Mouse (Mus musculus) hindbrain, embryonic 13.5 days (tissue): Measurements from ENCODE around the gene Szt2. TPM values are rescaled to one million over a fixed set of nuclear protein-coding genes. Genes with fewer than 3 reads are reported as not detected.

Experiments
- ATAC-seq: fragments of 200-750 bp; cut with Nextera tagmentation; 2 replicates; pipeline ENCODE4 v1.8.0; 2017; ENCODE audit warnings: moderate TSS enrichment; ENCODE audit not compliant: low FRiP score
- H3K27ac ChIP-seq: fragments of 300-500 bp; sonication (generic); 2 replicates; pipeline ENCODE4 v1.5.1; 2015; ENCODE audit warnings: inconsistent platforms, mild to moderate bottlenecking, moderate library complexity
- H3K27me3 ChIP-seq: fragments of 300-500 bp; sonication (generic); 2 replicates; pipeline ENCODE4 v1.6.1; 2015; ENCODE audit warnings: mild to moderate bottlenecking, inconsistent platforms
- H3K36me3 ChIP-seq: fragments of 300-500 bp; sonication (generic); 2 replicates; pipeline ENCODE4 v1.6.1; 2015; ENCODE audit warnings: mild to moderate bottlenecking, inconsistent platforms
- H3K4me1 ChIP-seq: fragments of 300-500 bp; sonication (generic); replicated peaks from 2 replicates; pipeline ENCODE4 v1.6.1; 2015; ENCODE audit warnings: inconsistent platforms
- H3K4me2 ChIP-seq: fragments of 300-500 bp; sonication (generic); 2 replicates; pipeline ENCODE4 v1.6.1; 2015; ENCODE audit warnings: inconsistent platforms, mild to moderate bottlenecking, moderate library complexity
- H3K4me3 ChIP-seq: fragments of 300-500 bp; sonication (generic); 2 replicates; pipeline ENCODE4 v1.5.1; 2015; ENCODE audit warnings: mild to moderate bottlenecking, inconsistent platforms
- H3K9ac ChIP-seq: fragments of 300-500 bp; sonication (generic); 2 replicates; pipeline ENCODE4 v1.6.1; 2015; ENCODE audit warnings: mild to moderate bottlenecking, inconsistent platforms
- H3K9me3 ChIP-seq: fragments of 300-500 bp; sonication (generic); 2 replicates; pipeline ENCODE4 v1.6.1; 2016; ENCODE audit warnings: inconsistent platforms
- WGBS: fragments of 180-500 bp; shearing (Covaris S2); methylation state at CpG from one replicate; pipeline ENCODE4 v1.1.7; 2015; 5-methylcytosine and 5-hydroxymethylcytosine counted together
- polyA plus RNA-seq: library from polyadenylated mRNA; unstranded; fragments of >200 nt; fragmentation: Nextera tagmentation; extraction: Ambion mirVana; gene quantifications from 2 replicates; pipeline ENCODE4 v1.2.1, GENCODE M21; 2015

Szt2 gene
- 10.6 and 10.9 TPM in 2 replicates for polyA plus RNA-seq

DNA sequence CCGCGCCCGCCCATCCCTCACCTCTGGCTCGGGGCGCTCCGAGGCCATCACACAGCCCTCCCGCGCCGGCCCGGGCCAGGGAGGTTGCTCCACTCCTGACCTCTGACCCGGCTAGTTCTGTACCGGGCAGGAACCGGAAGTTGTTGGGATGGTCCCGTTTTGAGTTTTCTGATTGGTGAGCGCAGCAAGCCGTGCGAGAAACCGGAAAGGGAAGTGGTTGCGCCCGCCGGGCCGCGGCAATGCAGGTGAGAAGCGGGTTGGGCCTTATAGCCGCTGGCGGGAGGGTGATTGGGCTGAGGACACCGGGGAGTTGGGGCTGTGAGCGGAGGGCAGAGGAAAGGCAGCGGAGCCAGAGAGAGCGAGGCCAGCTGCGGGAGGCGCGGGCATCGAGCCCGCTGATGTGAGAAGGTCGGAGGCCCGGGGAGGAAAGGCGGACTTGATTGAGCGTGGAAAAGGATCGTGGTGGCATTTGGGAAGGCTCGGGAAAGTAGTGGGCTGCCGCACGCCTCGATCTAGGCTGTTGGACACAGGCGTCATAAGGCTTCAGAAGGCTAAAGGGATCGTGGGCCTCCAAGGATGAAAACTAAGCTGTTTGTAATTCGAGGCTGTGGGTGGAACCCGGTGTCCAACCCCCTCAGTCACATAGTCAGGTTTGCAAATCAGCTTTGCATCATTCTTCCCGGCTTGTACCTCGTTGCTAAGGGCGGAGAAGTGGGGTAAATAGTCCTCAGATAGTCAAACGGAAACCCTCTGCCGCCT is at the start of gene Szt2, which contains the start of gene Med8:
Gene Szt2 (minus strand): TSS at position 132 of the 759 bp plus-strand sequence.
Gene Med8 (plus strand): TSS at position 196 of the 759 bp plus-strand sequence.
- Histone ChIP-seq H3K27ac (peak within 1 kb of the TSS; percentile 76), H3K9me3 (no peaks in the 10 kb centered on the region), H3K36me3 (peaks cover 47% of the 10 kb centered on the region), H3K4me2 (peak within 1 kb of the TSS; percentile 91), H3K4me3 (peak within 1 kb of the TSS; percentile 89), H3K4me1 (peaks cover 25% of the 10 kb centered on the region), H3K27me3 (no peaks in the 10 kb centered on the region), H3K9ac (peak within 1 kb of the TSS; percentile 93)
- peak; percentile 95 for ATAC-seq
- 1% methylated on average over 53 of the region's 53 CpGs for WGBS

- no peaks in the 10 kb centered on the region for H3K9me3 ChIP-seq
- H3K36me3 ChIP-seq, result no peaks in the 10 kb centered on the region
- no peaks in the 10 kb centered on the region for H3K4me1 ChIP-seq
- H3K4me3 ChIP-seq, result no peak within 1 kb of the TSS
- no peak within 1 kb of the TSS for H3K9ac ChIP-seq
- 72% methylated on average over 9 of the region's 9 CpGs for WGBS
- H3K27me3 ChIP-seq, result no peaks in the 10 kb centered on the region
- H3K4me2 ChIP-seq, result no peak within 1 kb of the TSS
- no peak for ATAC-seq
- no peak within 1 kb of the TSS for H3K27ac ChIP-seq
Measured at GRCm38 (mm10) chr4:118457345-118457975, 48.4 kb upstream of the Szt2 start, which contains the start of gene Mpl. Mpl (minus strand) TSS chr4:118457513.

DNA sequence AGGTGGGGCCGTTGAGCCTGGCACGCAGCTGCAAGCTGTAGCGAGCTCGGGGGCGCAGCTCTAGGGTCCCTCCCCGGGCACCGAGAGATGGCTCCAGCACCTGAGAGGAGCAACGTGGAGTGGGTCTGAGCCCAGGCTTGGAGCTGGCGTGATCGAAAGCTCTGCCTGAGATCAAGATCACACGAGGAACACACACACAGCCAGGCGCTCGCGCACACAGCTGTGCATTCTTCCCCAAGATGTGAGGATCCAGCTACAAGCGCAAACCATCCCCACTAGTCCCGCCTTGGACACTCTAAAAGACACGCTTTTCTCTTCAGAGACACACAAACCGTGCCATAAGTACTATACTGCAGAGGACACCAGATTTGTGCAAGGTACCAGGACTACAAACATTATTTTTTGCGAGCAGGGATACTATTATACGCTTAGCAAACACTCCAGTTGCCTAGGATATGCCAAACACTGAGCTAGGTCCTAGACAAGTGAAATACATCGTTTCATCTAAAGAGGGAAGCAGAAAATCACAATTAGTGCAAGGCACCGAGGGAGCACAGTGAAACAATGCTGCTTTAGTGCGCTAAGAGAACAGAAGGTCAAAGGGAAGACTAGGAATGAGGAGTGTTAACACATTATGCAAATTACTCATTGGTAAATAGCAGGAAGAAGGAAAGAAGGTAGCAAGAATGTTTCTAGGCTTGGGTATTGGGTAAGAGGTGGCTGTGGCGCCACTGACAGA is 37.5 kb upstream of the Szt2 start:
- H3K27ac ChIP-seq, result peak overlapping the region; percentile 48
- peaks cover 34% of the 10 kb centered on the region for H3K27me3 ChIP-seq
- peak overlapping the region; percentile 69 for H3K9ac ChIP-seq
- H3K4me3 ChIP-seq, result peak overlapping the region; percentile 45
- ATAC-seq, result peak; percentile 41
- no peaks in the 10 kb centered on the region for H3K9me3 ChIP-seq
- WGBS, result 18% methylated on average over 24 of the region's 24 CpGs
- H3K4me2 ChIP-seq, result peak overlapping the region; percentile 80
- peaks cover 19% of the 10 kb centered on the region for H3K4me1 ChIP-seq
- H3K36me3 ChIP-seq, result no peaks in the 10 kb centered on the region

DNA sequence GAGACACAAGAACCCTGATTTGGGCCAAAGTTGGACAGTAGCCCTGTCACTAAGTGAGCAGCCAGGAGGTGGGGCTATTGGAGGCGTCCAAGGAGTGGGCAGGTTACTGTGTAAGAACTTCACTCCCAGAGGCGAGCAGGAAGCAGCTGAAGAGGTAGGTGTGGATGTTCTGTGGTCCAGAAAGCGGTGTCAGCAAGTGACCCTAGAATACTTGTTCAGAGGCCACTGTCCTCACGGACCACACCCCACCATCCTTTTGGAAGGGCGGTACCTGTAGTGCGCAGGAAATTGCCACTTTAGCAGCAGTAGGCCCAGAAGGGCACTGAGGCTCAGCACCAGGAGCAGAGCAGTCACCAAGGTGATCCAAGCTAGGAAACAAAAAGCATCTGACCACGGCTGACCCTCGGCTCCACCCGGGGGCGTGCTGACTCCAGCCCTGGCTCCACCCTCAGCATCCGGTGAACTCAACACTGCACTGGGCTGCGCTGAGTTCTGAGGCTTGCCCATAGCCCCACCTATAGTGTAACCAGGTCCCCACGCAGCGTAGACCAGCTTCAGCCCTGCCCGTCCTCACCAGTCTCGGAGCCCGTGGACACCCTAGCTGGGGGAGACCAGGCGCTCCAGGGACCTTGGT is 36.8 kb upstream of the Szt2 start:
- peak overlapping the region; percentile 80 for H3K4me2 ChIP-seq
- peak overlapping the region; percentile 45 for H3K4me3 ChIP-seq
- H3K9ac ChIP-seq, result peak overlapping the region; percentile 69
- peaks cover 19% of the 10 kb centered on the region for H3K4me1 ChIP-seq
- H3K36me3 ChIP-seq, result no peaks in the 10 kb centered on the region
- peak; percentile 76 for ATAC-seq
- no peaks in the 10 kb centered on the region for H3K9me3 ChIP-seq
- peak overlapping the region; percentile 48; the same call in 1 of the 2 replicates for H3K27ac ChIP-seq
- H3K27me3 ChIP-seq, result peaks cover 33% of the 10 kb centered on the region
- whole genome bisulfite sequencing, result 16% methylated on average over 18 of the region's 18 CpGs

- no peaks in the 10 kb centered on the region for H3K9me3 ChIP-seq
- no peak overlapping the region for H3K4me2 ChIP-seq
- no peak overlapping the region for H3K27ac ChIP-seq
- ATAC-seq, result no peak
- H3K36me3 ChIP-seq, result no peaks in the 10 kb centered on the region
- no peak overlapping the region for H3K9ac ChIP-seq
- peaks cover 29% of the 10 kb centered on the region for H3K27me3 ChIP-seq
- H3K4me3 ChIP-seq, result no peak overlapping the region
- WGBS, result 87% methylated on average over 10 of the region's 10 CpGs
- peaks cover 19% of the 10 kb centered on the region for H3K4me1 ChIP-seq
Measured at GRCm38 (mm10) chr4:118445088-118445487, 36.0 kb upstream of the Szt2 start.

DNA sequence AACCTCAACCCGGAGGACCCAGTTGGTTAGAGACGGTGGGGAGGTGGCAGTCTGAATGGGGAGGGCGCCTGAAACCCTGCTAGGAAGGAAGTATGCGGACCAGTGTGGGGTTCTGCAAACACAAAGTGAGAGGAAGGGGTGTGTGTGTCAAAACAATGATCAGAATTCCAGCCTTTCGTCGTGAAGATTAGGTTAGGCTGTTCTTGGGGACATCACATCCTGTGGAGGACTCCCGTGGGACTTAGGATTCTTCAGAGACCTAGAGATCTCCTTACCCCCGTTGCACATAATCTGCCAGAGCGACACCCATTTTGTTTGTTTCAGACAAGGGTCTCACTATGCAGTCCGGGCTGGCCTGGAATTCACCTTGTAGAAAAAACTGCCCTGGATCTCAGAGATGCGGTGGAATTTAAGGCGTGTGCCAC is 28.8 kb upstream of the Szt2 start:
- H3K9me3 ChIP-seq, result no peaks in the 10 kb centered on the region
- H3K9ac ChIP-seq, result peak overlapping the region; percentile 77
- H3K27me3 ChIP-seq, result 0 out of 2 replicates have a peak, but pooled peaks cover 4% of the 10 kb centered on the region
- peak overlapping the region; percentile 51 for H3K4me3 ChIP-seq
- H3K4me1 ChIP-seq, result peaks cover 34% of the 10 kb centered on the region
- 11% methylated on average over 12 of the region's 12 CpGs for WGBS
- peaks cover 11% of the 10 kb centered on the region for H3K36me3 ChIP-seq
- H3K4me2 ChIP-seq, result peak overlapping the region; percentile 97
- H3K27ac ChIP-seq, result peak overlapping the region; percentile 88
- peak; percentile 59 for ATAC-seq

GRCm38 (mm10) chr4:118436820-118437603 is 27.9 kb upstream of the Szt2 start, which contains the start of gene Cdc20:
Cdc20 (minus strand) TSS chr4:118437352.
- Histone ChIP-seq H3K9me3 (no peaks in the 10 kb centered on the region), H3K4me3 (peak within 1 kb of the TSS; percentile 51), H3K27ac (peak within 1 kb of the TSS; percentile 88), H3K4me1 (peaks cover 34% of the 10 kb centered on the region), H3K4me2 (peak within 1 kb of the TSS; percentile 97), H3K27me3 (no peaks in the 10 kb centered on the region), H3K9ac (peak within 1 kb of the TSS; percentile 77), H3K36me3 (peaks cover 19% of the 10 kb centered on the region)
- peak; percentile 95 for ATAC-seq
- under 1% methylated on average over 67 of the region's 67 CpGs for WGBS

- ATAC-seq, result no peak
- Histone ChIP-seq H3K27me3 (no peaks in the 10 kb centered on the region), H3K9me3 (no peaks in the 10 kb centered on the region), H3K4me3 (no peak overlapping the region), H3K27ac (no peak overlapping the region), H3K4me1 (peaks cover 55% of the 10 kb centered on the region), H3K9ac (no peak overlapping the region; the same call in 1 of the 2 replicates), H3K4me2 (no peak overlapping the region), H3K36me3 (peaks cover 35% of the 10 kb centered on the region)
- 48% methylated on average over 8 of the region's 8 CpGs for WGBS
Measured at GRCm38 (mm10) chr4:118432332-118432731, 23.3 kb upstream of the Szt2 start.

DNA sequence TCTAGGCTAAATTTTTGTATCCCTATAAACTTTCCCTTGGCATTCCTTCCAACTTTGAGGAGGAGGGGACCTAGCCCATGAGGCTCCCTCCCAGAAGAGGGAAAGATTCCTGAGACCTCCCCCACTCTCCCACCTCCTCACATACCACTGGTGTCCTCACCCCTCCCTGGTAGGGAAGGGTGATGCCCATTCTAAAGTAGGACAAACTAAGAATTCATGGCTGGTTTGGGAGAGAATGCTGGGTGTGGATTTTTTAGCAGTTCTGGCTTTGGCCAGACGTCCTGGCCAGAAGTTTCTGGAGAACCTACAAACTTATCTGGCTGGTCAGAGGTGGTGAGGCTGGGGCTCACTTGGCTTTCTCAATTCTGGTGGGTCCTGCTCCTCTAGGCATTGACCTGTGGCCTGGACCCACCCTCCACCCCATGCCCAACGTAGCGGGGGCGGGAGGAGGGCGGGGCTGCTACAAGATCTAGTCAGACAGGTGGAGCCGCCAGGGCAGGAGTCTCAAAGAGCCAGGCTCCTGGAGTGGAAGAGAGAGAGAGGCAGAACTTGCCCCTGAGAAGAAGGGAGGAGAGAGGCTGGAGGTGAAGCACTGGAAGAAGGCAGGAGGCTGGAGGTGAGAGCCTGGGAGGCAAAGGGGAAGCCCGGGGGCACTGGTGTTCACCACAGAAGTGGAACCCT is 20.3 kb upstream of the Szt2 start:
- Histone ChIP-seq H3K27me3 (no peaks in the 10 kb centered on the region), H3K4me3 (no peak overlapping the region), H3K27ac (no peak overlapping the region), H3K4me1 (peaks cover 34% of the 10 kb centered on the region), H3K4me2 (peak overlapping the region; percentile 79; the same call in 1 of the 2 replicates), H3K9ac (peak overlapping the region; percentile 80; the same call in 1 of the 2 replicates), H3K9me3 (no peaks in the 10 kb centered on the region), H3K36me3 (peaks cover 34% of the 10 kb centered on the region)
- 67% methylated on average over 7 of the region's 7 CpGs for WGBS
- no peak for ATAC-seq

- WGBS, result 48% methylated on average over 15 of the region's 15 CpGs
- Histone ChIP-seq H3K4me2 (peak overlapping the region; percentile 79), H3K27ac (peak overlapping the region; percentile 73), H3K36me3 (peaks cover 32% of the 10 kb centered on the region), H3K4me3 (peak overlapping the region; percentile 53), H3K27me3 (no peaks in the 10 kb centered on the region), H3K9me3 (no peaks in the 10 kb centered on the region), H3K4me1 (peaks cover 34% of the 10 kb centered on the region), H3K9ac (peak overlapping the region; percentile 80)
- ATAC-seq, result peak; percentile 30
Measured at GRCm38 (mm10) chr4:118428531-118429214, 19.6 kb upstream of the Szt2 start.
